Mouse (Mus musculus) intestine, postnatal 0 days (tissue): ENCODE measurements around the gene Gm45711. TPM values are rescaled to one million over a fixed set of nuclear protein-coding genes. Genes with fewer than 3 reads are reported as not detected.

Experiments
- ATAC-seq: fragments of 200-750 bp; cut with Nextera tagmentation; 2 replicates; pipeline ENCODE4 v1.8.0; 2017; ENCODE audit warnings: mild to moderate bottlenecking, moderate TSS enrichment, moderate library complexity
- H3K27ac ChIP-seq: fragments of 300-500 bp; sonication (generic); 2 replicates; pipeline ENCODE4 v1.5.1; 2014; ENCODE audit warnings: mild to moderate bottlenecking, low read depth, low read length, moderate library complexity
- H3K27me3 ChIP-seq: fragments of 300-500 bp; sonication (generic); replicated peaks from 2 replicates; pipeline ENCODE4 v1.6.1; 2014; ENCODE audit warnings: low read length, mixed read lengths; ENCODE audit not compliant: control insufficient read depth, insufficient read depth
- H3K36me3 ChIP-seq: fragments of 300-500 bp; sonication (generic); 2 replicates; pipeline ENCODE4 v1.6.1; 2014; ENCODE audit warnings: mild to moderate bottlenecking, moderate library complexity; ENCODE audit not compliant: control insufficient read depth, insufficient read depth
- H3K4me1 ChIP-seq: fragments of 300-500 bp; sonication (generic); replicated peaks from 2 replicates; pipeline ENCODE4 v1.6.1; 2014; ENCODE audit warnings: antibody characterized with exemption, low read length, mixed read lengths; ENCODE audit not compliant: control insufficient read depth, insufficient read depth
- H3K4me2 ChIP-seq: fragments of 300-500 bp; sonication (generic); replicated peaks from 2 replicates; pipeline ENCODE4 v1.6.1; 2014; ENCODE audit warnings: low read depth, mild to moderate bottlenecking, moderate library complexity
- H3K4me3 ChIP-seq: fragments of 300-500 bp; sonication (generic); 2 replicates; pipeline ENCODE4 v1.5.1; 2014; ENCODE audit warnings: low read depth, low read length
- H3K9ac ChIP-seq: fragments of 300-500 bp; sonication (generic); 2 replicates; pipeline ENCODE4 v1.6.1; 2014; ENCODE audit warnings: mild to moderate bottlenecking, low read depth, low read length
- H3K9me3 ChIP-seq: fragments of 300-500 bp; sonication (generic); 2 replicates; pipeline ENCODE4 v1.6.1; 2016; ENCODE audit warnings: mixed run types; ENCODE audit not compliant: control insufficient read depth
- CTCF ChIP-seq: sonication (generic); IDR thresholded peaks from 2 replicates; pipeline ENCODE4 v1.5.1; 2016; ENCODE audit warnings: low read depth, mild to moderate bottlenecking, control low read depth, antibody characterized with exemption, moderate library complexity
- WGBS: fragments of 180-500 bp; shearing (Covaris S2); extraction: QIAGEN DNeasy Blood & Tissue Kit; methylation state at CpG from one replicate; pipeline ENCODE4 v1.1.7; 2014; 5-methylcytosine and 5-hydroxymethylcytosine counted together
- polyA plus RNA-seq: library from polyadenylated mRNA; unstranded; fragments of >200 nt; fragmentation: Nextera tagmentation; extraction: Ambion mirVana; gene quantifications from 2 replicates; pipeline ENCODE4 v1.2.1, GENCODE M21; 2015

The Gm45711 gene
- polyA plus RNA-seq, 1 experiment from 2014 or later: not detected

GRCm38 (mm10) chr8:104340233-104341105 is 30.6 kb upstream of the Gm45711 start:
- H3K27ac ChIP-seq: peak overlapping the region; percentile 61
- peak overlapping the region; percentile 45 for H3K4me3 ChIP-seq
- peak overlapping the region; percentile 56 for H3K9ac ChIP-seq
- H3K27me3 ChIP-seq: no peaks in the 10 kb centered on the region
- H3K4me1 ChIP-seq: 0 out of 2 replicates have a peak, but pooled peaks cover 3% of the 10 kb centered on the region
- H3K4me2 ChIP-seq: peak overlapping the region; percentile 70
- H3K9me3 ChIP-seq: no peaks in the 10 kb centered on the region
- ATAC-seq: peak; percentile 75
- peaks cover 5% of the 10 kb centered on the region; the same call in 1 of the 2 replicates for H3K36me3 ChIP-seq
- TF ChIP-seq CTCF: peak; percentile 84
- WGBS: under 1% methylated on average over 49 of the region's 54 CpGs

- Histone ChIP-seq H3K9ac (peak overlapping the region; percentile 56; the same call in 1 of the 2 replicates), H3K36me3 (no peaks in the 10 kb centered on the region), H3K9me3 (no peaks in the 10 kb centered on the region), H3K27me3 (no peaks in the 10 kb centered on the region), H3K4me1 (0 out of 2 replicates have a peak, but pooled peaks cover 3% of the 10 kb centered on the region), H3K4me3 (peak overlapping the region; percentile 45), H3K27ac (peak overlapping the region; percentile 61), H3K4me2 (peak overlapping the region; percentile 70)
- WGBS: 3% methylated on average over 6 of the region's 6 CpGs
- TF ChIP-seq CTCF: no peak
- no peak for ATAC-seq
Observed at GRCm38 (mm10) chr8:104339983-104340232, 30.0 kb upstream of the Gm45711 start.

DNA sequence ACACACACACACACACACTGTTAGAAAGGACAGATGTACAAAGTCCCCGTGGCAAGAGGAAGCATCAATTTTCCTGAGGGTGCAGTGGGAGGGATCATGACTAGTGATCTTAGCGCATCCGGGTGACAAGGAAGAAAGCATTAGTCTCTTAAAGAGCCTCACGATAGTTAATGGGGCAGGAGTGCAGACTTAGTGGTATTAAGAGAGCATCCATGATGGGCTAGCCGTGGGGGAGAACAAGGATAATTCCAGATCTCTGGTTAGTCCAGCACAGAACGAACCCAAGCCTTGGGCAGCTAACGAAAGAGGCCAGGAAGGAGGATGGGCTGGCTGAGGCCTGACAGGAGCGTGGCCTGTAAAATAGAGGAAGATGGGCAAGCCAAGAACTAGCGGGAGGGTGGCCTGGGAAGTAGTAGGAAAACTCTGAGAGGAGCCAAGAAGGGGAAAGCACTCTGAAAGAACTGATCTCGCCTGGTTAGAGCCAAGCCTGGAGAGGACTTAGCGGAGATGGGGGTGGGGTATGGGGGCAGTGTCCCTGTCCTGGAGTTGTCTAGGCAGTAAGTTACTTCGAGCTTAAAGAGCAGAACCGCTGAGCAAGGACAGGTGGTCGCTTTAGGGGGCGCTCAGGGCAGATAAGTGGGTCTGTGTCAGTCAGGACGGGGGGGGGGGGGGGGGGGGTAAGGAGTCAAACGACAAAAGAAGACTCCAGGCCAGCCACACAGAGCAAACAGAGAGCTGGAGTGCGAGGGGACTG is 29.5 kb upstream of the Gm45711 start, which contains the start of gene Cmtm3:
Gene Cmtm3, plus strand, starts transcription at position 182 of the 754 bp plus-strand sequence.
- no peaks in the 10 kb centered on the region for H3K36me3 ChIP-seq
- no peaks in the 10 kb centered on the region for H3K9me3 ChIP-seq
- H3K4me2 ChIP-seq: peak within 1 kb of the TSS; percentile 70
- H3K4me3 ChIP-seq: peak within 1 kb of the TSS; percentile 45
- WGBS: 23% methylated on average over 17 of the region's 18 CpGs
- H3K4me1 ChIP-seq: 0 out of 2 replicates have a peak, but pooled peaks cover 3% of the 10 kb centered on the region
- H3K9ac ChIP-seq: peak within 1 kb of the TSS; percentile 56; the same call in 1 of the 2 replicates
- no peak for TF ChIP-seq CTCF
- ATAC-seq: no peak
- H3K27ac ChIP-seq: peak within 1 kb of the TSS; percentile 61
- no peaks in the 10 kb centered on the region for H3K27me3 ChIP-seq

DNA sequence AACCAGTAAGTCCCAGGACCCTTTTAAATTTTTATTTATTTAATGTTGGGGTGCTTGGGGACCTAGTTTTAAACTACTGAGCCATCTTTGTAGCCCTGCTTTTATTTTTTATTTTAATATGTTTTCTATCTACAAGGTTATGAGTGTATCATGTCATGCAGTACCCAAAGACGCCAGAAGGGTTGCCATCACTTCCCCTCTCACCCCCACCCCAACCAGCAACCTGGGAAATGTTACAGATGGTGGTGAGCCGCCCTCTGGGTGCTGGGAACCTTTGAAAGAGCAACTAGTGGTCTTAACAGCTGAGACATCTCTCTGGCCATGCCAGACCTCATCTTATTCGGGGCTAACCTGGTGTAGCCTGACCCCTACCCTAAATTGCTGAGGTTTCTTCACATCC is 28.0 kb upstream of the Gm45711 start:
- no peak overlapping the region for H3K4me3 ChIP-seq
- no peaks in the 10 kb centered on the region for H3K9me3 ChIP-seq
- WGBS: 43% methylated on average over 3 of the region's 3 CpGs
- H3K27me3 ChIP-seq: no peaks in the 10 kb centered on the region
- H3K27ac ChIP-seq: no peak overlapping the region
- no peak for ATAC-seq
- H3K36me3 ChIP-seq: no peaks in the 10 kb centered on the region
- no peak overlapping the region for H3K4me2 ChIP-seq
- TF ChIP-seq CTCF: peak; percentile 34; the same call in 1 of the 2 replicates
- 0 out of 2 replicates have a peak, but pooled peaks cover 3% of the 10 kb centered on the region for H3K4me1 ChIP-seq
- no peak overlapping the region for H3K9ac ChIP-seq

DNA sequence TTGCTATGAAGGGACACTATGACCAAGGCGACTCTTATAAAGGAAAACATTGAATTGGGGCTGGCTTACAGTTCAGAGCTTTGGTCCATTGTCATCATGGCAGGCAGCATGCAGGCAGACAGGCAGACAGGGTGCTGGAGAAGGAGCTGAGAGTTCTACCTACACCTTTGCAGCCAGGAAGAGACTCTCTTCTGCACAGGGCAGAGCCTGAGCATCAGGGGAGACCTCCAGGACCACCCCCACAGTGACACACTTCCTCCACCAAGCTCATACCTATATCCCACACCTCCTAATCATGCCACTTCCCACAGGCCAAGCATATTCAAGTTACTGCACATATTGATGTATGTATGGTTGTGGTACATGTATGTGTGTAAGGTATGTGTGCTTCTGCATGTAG is 26.9 kb upstream of the Gm45711 start:
- H3K4me2 ChIP-seq: no peak overlapping the region
- H3K36me3 ChIP-seq: no peaks in the 10 kb centered on the region
- H3K4me3 ChIP-seq: no peak overlapping the region
- no peak for TF ChIP-seq CTCF
- WGBS: 85% methylated on average over 1 of the region's 1 CpGs
- no peaks in the 10 kb centered on the region for H3K27me3 ChIP-seq
- no peak overlapping the region for H3K9ac ChIP-seq
- no peak overlapping the region for H3K27ac ChIP-seq
- 0 out of 2 replicates have a peak, but pooled peaks cover 3% of the 10 kb centered on the region for H3K4me1 ChIP-seq
- ATAC-seq: no peak
- H3K9me3 ChIP-seq: no peaks in the 10 kb centered on the region

- no peak overlapping the region for H3K4me2 ChIP-seq
- no peaks in the 10 kb centered on the region for H3K4me1 ChIP-seq
- no peak for TF ChIP-seq CTCF
- no peak overlapping the region for H3K27ac ChIP-seq
- WGBS: 77% methylated on average over 1 of the region's 1 CpGs
- H3K4me3 ChIP-seq: no peak overlapping the region
- no peaks in the 10 kb centered on the region for H3K27me3 ChIP-seq
- ATAC-seq: no peak
- H3K9me3 ChIP-seq: no peaks in the 10 kb centered on the region
- no peak overlapping the region for H3K9ac ChIP-seq
- no peaks in the 10 kb centered on the region for H3K36me3 ChIP-seq
Observed at GRCm38 (mm10) chr8:104334196-104334595, 24.3 kb upstream of the Gm45711 start.
